ENCODE assay signal across 20 mouse cellular contexts in the genomic region with DNA sequence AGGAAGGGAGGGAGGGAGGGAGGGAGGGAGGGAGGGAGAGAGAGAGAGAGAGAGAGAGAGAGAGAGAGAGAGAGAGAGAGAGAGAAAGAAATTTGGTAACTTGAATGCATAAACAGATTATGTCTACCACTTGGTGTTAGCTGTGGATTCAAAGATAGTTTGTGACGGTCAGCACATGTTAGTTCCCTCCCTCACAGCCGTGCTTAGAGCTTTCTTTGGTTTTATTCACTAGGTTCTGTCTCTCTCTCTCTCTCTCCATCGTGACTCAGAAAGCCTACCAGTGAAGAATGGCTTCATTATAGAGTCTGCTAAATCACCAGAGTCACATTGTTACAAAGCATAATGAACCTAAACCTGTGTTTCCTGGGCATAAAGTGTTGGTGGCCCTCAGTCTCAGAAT.
DNase-seq lines count a peak whose midpoint lies in the region; ATAC-seq and TF ChIP-seq lines count a peak whose summit lies in the region.
"Had no signal": no experiment of that assay in that cellular context is flagged by ENCODE, and none has a peak within 500 bp of the region (broad histone marks: within the 10 kb centered on the region; RNA-seq: fewer than 3 reads in every experiment).

No protein-coding gene starts in this region.

- no peak for ATAC-seq in kidney, postnatal 0 days (replicated peaks; ENCODE audit: low FRiP score, low read depth)
- ATAC-seq in cerebellum, adult (ENCODE audit: insufficient number of reproducible peaks, low FRiP score, low TSS enrichment): no peak
- ATAC-seq: activated CD4-positive, CD25-positive, alpha-beta regulatory T cell, adult 4 months; forebrain, embryonic 13.5 days; forebrain, embryonic 15.5 days; forebrain, postnatal 0 days; Patski had no signal

- H3K4me1 ChIP-seq in kidney, postnatal 0 days (replicated peaks; ENCODE audit: insufficient read depth, low read length): peaks cover 8% of the 10 kb centered on the region
- H3K4me1 ChIP-seq: embryonic facial prominence, embryonic 10.5 days; embryonic facial prominence, embryonic 12.5 days had no signal

- no peak overlapping the region for H3K9ac ChIP-seq in kidney, postnatal 0 days (ENCODE audit: low read depth, low read length)
- H3K9ac ChIP-seq: embryonic facial prominence, embryonic 12.5 days; forebrain, embryonic 13.5 days; forebrain, embryonic 15.5 days; forebrain, postnatal 0 days had no signal

- 48% methylated on average over 3 of the region's 3 CpGs for WGBS in kidney, postnatal 0 days

- H3K9me3 ChIP-seq in kidney, postnatal 0 days (replicated peaks; ENCODE audit: low read length): no peaks in the 10 kb centered on the region
- H3K9me3 ChIP-seq: embryonic facial prominence, embryonic 10.5 days; embryonic facial prominence, embryonic 12.5 days; forebrain, embryonic 13.5 days; forebrain, embryonic 15.5 days had no signal

- no peak overlapping the region for H3K27ac ChIP-seq in kidney, postnatal 0 days
- H3K27ac ChIP-seq: embryonic facial prominence, embryonic 10.5 days; embryonic facial prominence, embryonic 12.5 days; forebrain, embryonic 13.5 days; forebrain, embryonic 15.5 days had no signal

- no peak overlapping the region for H3K4me3 ChIP-seq in kidney, postnatal 0 days (replicated peaks; ENCODE audit: low read depth, low read length)
- H3K4me3 ChIP-seq: embryonic facial prominence, embryonic 10.5 days; embryonic facial prominence, embryonic 12.5 days; forebrain, embryonic 13.5 days; forebrain, embryonic 15.5 days had no signal

- H3K36me3 ChIP-seq in kidney, postnatal 0 days (ENCODE audit: insufficient read depth, low read length): no peaks in the 10 kb centered on the region
- H3K36me3 ChIP-seq: embryonic facial prominence, embryonic 10.5 days; embryonic facial prominence, embryonic 12.5 days; forebrain, embryonic 15.5 days had no signal

- H3K27me3 ChIP-seq in kidney, postnatal 0 days (ENCODE audit: insufficient read depth, low read length): no peaks in the 10 kb centered on the region
- H3K27me3 ChIP-seq: embryonic facial prominence, embryonic 12.5 days; forebrain, embryonic 13.5 days; forebrain, embryonic 15.5 days; Patski had no signal

- TF ChIP-seq CTCF in kidney, postnatal 0 days (IDR thresholded peaks at IDR 0.05; ENCODE audit: low read depth): no peak

- peak; percentile 40 for DNase-seq in kidney, postnatal 0 days (ENCODE audit: low spot score)
- DNase-seq in kidney, postnatal 10 days: no peak
- DNase-seq in Muller cell, postnatal 12 days (ENCODE audit: inconsistent ontology term): peak; percentile 24
- DNase-seq in brain, adult 2 months (ENCODE audit: low read depth, low spot score): peak; percentile 68
- DNase-seq: adrenal gland, adult 8-10 months; adrenal gland, postnatal 14 days; adrenal gland, postnatal 36 days; cerebellum, adult 11-12 months; cerebellum, adult 2 months; cerebellum, adult 9-10 months; cerebellum, postnatal 10 days; cerebellum, postnatal 25 days; forebrain, postnatal 0 days had no signal

- no peak overlapping the region for H3K4me2 ChIP-seq in kidney, postnatal 0 days (ENCODE audit: low read length)
- H3K4me2 ChIP-seq: embryonic facial prominence, embryonic 12.5 days; forebrain, embryonic 13.5 days; forebrain, embryonic 15.5 days had no signal
